Mouse (Mus musculus): ENCODE measurements around the gene Abhd12. TPM values are rescaled to one million over a fixed set of nuclear protein-coding genes. Genes with fewer than 3 reads are reported as not detected.

The Abhd12 gene
- polyA plus RNA-seq, 1 experiment from 2014 or later = 51.3 TPM

GRCm38 (mm10) chr2:150904936-150905450 is 452 bp upstream of the Abhd12 start, which contains the start of gene Gins1:
TSS of gene Gins1 (plus strand) at chr2:150905400.
- H3K27ac ChIP-seq (replicated peaks) = peak within 1 kb of the TSS; percentile 90
- H3K9me3 ChIP-seq = no peaks in the 10 kb centered on the region
- peaks cover 6% of the 10 kb centered on the region for H3K36me3 ChIP-seq (replicated peaks)
- H3K4me3 ChIP-seq = peak within 1 kb of the TSS; percentile 85
- no peaks in the 10 kb centered on the region for H3K27me3 ChIP-seq (replicated peaks; ENCODE audit: low read depth, poor library complexity, severe bottlenecking)
- DNase-seq (ENCODE audit: low spot score) = no peak
- 40% methylated on average over 9 of the region's 9 CpGs for WGBS
- H3K4me1 ChIP-seq = peaks cover 24% of the 10 kb centered on the region

GRCm38 (mm10) chr2:150902347-150902746 is 2.2 kb downstream of the Abhd12 start:
- no peak for DNase-seq (ENCODE audit: low spot score)
- Histone ChIP-seq H3K4me1 (peaks cover 24% of the 10 kb centered on the region), H3K27me3 (replicated peaks; ENCODE audit: low read depth, poor library complexity, severe bottlenecking) (no peaks in the 10 kb centered on the region), H3K36me3 (replicated peaks) (peaks cover 11% of the 10 kb centered on the region), H3K9me3 (no peaks in the 10 kb centered on the region), H3K27ac (replicated peaks) (no peak overlapping the region), H3K4me3 (no peak overlapping the region)
- WGBS = 85% methylated on average over 8 of the region's 8 CpGs

GRCm38 (mm10) chr2:150900341-150900740 is 4.2 kb downstream of the Abhd12 start:
- no peak overlapping the region for H3K27ac ChIP-seq (replicated peaks)
- no peaks in the 10 kb centered on the region for H3K27me3 ChIP-seq (replicated peaks; ENCODE audit: low read depth, poor library complexity, severe bottlenecking)
- peaks cover 24% of the 10 kb centered on the region for H3K4me1 ChIP-seq
- H3K4me3 ChIP-seq = no peak overlapping the region
- peaks cover 11% of the 10 kb centered on the region for H3K36me3 ChIP-seq (replicated peaks)
- 87% methylated on average over 6 of the region's 6 CpGs for WGBS
- DNase-seq (ENCODE audit: low spot score) = no peak
- H3K9me3 ChIP-seq = no peaks in the 10 kb centered on the region

GRCm38 (mm10) chr2:150895691-150896252 is 8.8 kb downstream of the Abhd12 start:
- Histone ChIP-seq H3K36me3 (replicated peaks) (peaks cover 13% of the 10 kb centered on the region), H3K27me3 (replicated peaks; ENCODE audit: low read depth, poor library complexity, severe bottlenecking) (no peaks in the 10 kb centered on the region), H3K27ac (replicated peaks) (no peak overlapping the region), H3K4me1 (no peaks in the 10 kb centered on the region), H3K4me3 (no peak overlapping the region), H3K9me3 (no peaks in the 10 kb centered on the region)
- DNase-seq (ENCODE audit: low spot score) = no peak
- 77% methylated on average over 7 of the region's 7 CpGs for WGBS

- Histone ChIP-seq H3K36me3 (replicated peaks) (peaks cover 7% of the 10 kb centered on the region; the same call in 1 of the 2 replicates), H3K9me3 (no peaks in the 10 kb centered on the region), H3K27ac (replicated peaks) (no peak overlapping the region), H3K4me3 (no peak overlapping the region), H3K27me3 (replicated peaks; ENCODE audit: low read depth, poor library complexity, severe bottlenecking) (no peaks in the 10 kb centered on the region), H3K4me1 (no peaks in the 10 kb centered on the region)
- DNase-seq (ENCODE audit: low spot score) = no peak
- whole genome bisulfite sequencing = 81% methylated on average over 2 of the region's 2 CpGs
These were observed 9.8 kb downstream of the Abhd12 start for GRCm38 (mm10) chr2:150894617-150895267.

- H3K4me1 ChIP-seq = no peaks in the 10 kb centered on the region
- no peaks in the 10 kb centered on the region for H3K9me3 ChIP-seq
- H3K36me3 ChIP-seq (replicated peaks) = peaks cover 9% of the 10 kb centered on the region; the same call in 1 of the 2 replicates
- 82% methylated on average over 2 of the region's 2 CpGs for WGBS
- H3K27ac ChIP-seq (replicated peaks) = no peak overlapping the region
- DNase-seq (ENCODE audit: low spot score) = no peak
- H3K4me3 ChIP-seq = no peak overlapping the region
- no peaks in the 10 kb centered on the region for H3K27me3 ChIP-seq (replicated peaks; ENCODE audit: low read depth, poor library complexity, severe bottlenecking)
These were observed 17.2 kb downstream of the Abhd12 start for GRCm38 (mm10) chr2:150887370-150887769.

- no peak overlapping the region for H3K27ac ChIP-seq (replicated peaks)
- H3K4me3 ChIP-seq = no peak overlapping the region
- H3K9me3 ChIP-seq = no peaks in the 10 kb centered on the region
- H3K4me1 ChIP-seq = no peaks in the 10 kb centered on the region
- H3K27me3 ChIP-seq (replicated peaks; ENCODE audit: low read depth, poor library complexity, severe bottlenecking) = no peaks in the 10 kb centered on the region
- DNase-seq (ENCODE audit: low spot score) = no peak
- peaks cover 9% of the 10 kb centered on the region; the same call in 1 of the 2 replicates for H3K36me3 ChIP-seq (replicated peaks)
These were observed 18.2 kb downstream of the Abhd12 start for GRCm38 (mm10) chr2:150886315-150886714.

- Histone ChIP-seq H3K9me3 (no peaks in the 10 kb centered on the region), H3K27ac (replicated peaks) (no peak overlapping the region), H3K4me3 (no peak overlapping the region), H3K36me3 (replicated peaks) (peaks cover 9% of the 10 kb centered on the region; the same call in 1 of the 2 replicates), H3K27me3 (replicated peaks; ENCODE audit: low read depth, poor library complexity, severe bottlenecking) (no peaks in the 10 kb centered on the region), H3K4me1 (no peaks in the 10 kb centered on the region)
- WGBS = 84% methylated on average over 1 of the region's 1 CpGs
- DNase-seq (ENCODE audit: low spot score) = no peak
These were observed 18.7 kb downstream of the Abhd12 start for GRCm38 (mm10) chr2:150885814-150886213.

- Histone ChIP-seq H3K27ac (replicated peaks) (no peak overlapping the region), H3K27me3 (replicated peaks; ENCODE audit: low read depth, poor library complexity, severe bottlenecking) (no peaks in the 10 kb centered on the region), H3K9me3 (no peaks in the 10 kb centered on the region), H3K36me3 (replicated peaks) (peaks cover 9% of the 10 kb centered on the region; the same call in 1 of the 2 replicates), H3K4me1 (no peaks in the 10 kb centered on the region), H3K4me3 (no peak overlapping the region)
- no peak for DNase-seq (ENCODE audit: low spot score)
- WGBS = 86% methylated on average over 1 of the region's 1 CpGs
These were observed 19.8 kb downstream of the Abhd12 start for GRCm38 (mm10) chr2:150884779-150885110.

GRCm38 (mm10) chr2:150884075-150884778 is 20.3 kb downstream of the Abhd12 start:
- Histone ChIP-seq H3K27ac (replicated peaks) (no peak overlapping the region), H3K9me3 (no peaks in the 10 kb centered on the region), H3K4me3 (no peak overlapping the region), H3K36me3 (replicated peaks) (peaks cover 9% of the 10 kb centered on the region; the same call in 1 of the 2 replicates), H3K4me1 (no peaks in the 10 kb centered on the region), H3K27me3 (replicated peaks; ENCODE audit: low read depth, poor library complexity, severe bottlenecking) (no peaks in the 10 kb centered on the region)
- no peak for DNase-seq (ENCODE audit: low spot score)
- 88% methylated on average over 8 of the region's 8 CpGs for WGBS

GRCm38 (mm10) chr2:150877561-150877960 is 27.0 kb downstream of the Abhd12 start:
- peaks cover 7% of the 10 kb centered on the region for H3K36me3 ChIP-seq (replicated peaks)
- WGBS = 87% methylated on average over 4 of the region's 4 CpGs
- no peaks in the 10 kb centered on the region for H3K27me3 ChIP-seq (replicated peaks; ENCODE audit: low read depth, poor library complexity, severe bottlenecking)
- H3K9me3 ChIP-seq = no peaks in the 10 kb centered on the region
- H3K27ac ChIP-seq (replicated peaks) = no peak overlapping the region
- no peak for DNase-seq (ENCODE audit: low spot score)
- H3K4me1 ChIP-seq = no peaks in the 10 kb centered on the region
- H3K4me3 ChIP-seq = no peak overlapping the region

GRCm38 (mm10) chr2:150875226-150875625 is 29.3 kb downstream of the Abhd12 start:
- 96% methylated on average over 1 of the region's 1 CpGs for WGBS
- H3K27ac ChIP-seq (replicated peaks) = no peak overlapping the region
- H3K4me3 ChIP-seq = no peak overlapping the region
- H3K27me3 ChIP-seq (replicated peaks; ENCODE audit: low read depth, poor library complexity, severe bottlenecking) = no peaks in the 10 kb centered on the region
- H3K36me3 ChIP-seq (replicated peaks) = peaks cover 7% of the 10 kb centered on the region
- no peaks in the 10 kb centered on the region for H3K4me1 ChIP-seq
- no peaks in the 10 kb centered on the region for H3K9me3 ChIP-seq
- DNase-seq (ENCODE audit: low spot score) = no peak

GRCm38 (mm10) chr2:150874508-150874907 is 30.0 kb downstream of the Abhd12 start:
- 87% methylated on average over 1 of the region's 1 CpGs for WGBS
- Histone ChIP-seq H3K4me1 (no peaks in the 10 kb centered on the region), H3K27me3 (replicated peaks; ENCODE audit: low read depth, poor library complexity, severe bottlenecking) (no peaks in the 10 kb centered on the region), H3K9me3 (no peaks in the 10 kb centered on the region), H3K36me3 (replicated peaks) (peaks cover 7% of the 10 kb centered on the region), H3K4me3 (no peak overlapping the region), H3K27ac (replicated peaks) (no peak overlapping the region)
- no peak for DNase-seq (ENCODE audit: low spot score)

Data from embryonic facial prominence, embryonic 10.5 days (tissue).